Mouse (Mus musculus) intestine, embryonic 14.5 days (tissue): ENCODE results near the gene Prickle1. TPM values are rescaled to one million over a fixed set of nuclear protein-coding genes. Genes with fewer than 3 reads are reported as not detected.

ENCODE experiments used
- ATAC-seq: fragments of 200-750 bp; cut with Nextera tagmentation; replicated peaks from 2 replicates; pipeline ENCODE4 v1.8.0; 2017; ENCODE audit warnings: low read depth, moderate number of reproducible peaks, moderate TSS enrichment, moderate library complexity; ENCODE audit not compliant: low FRiP score, low TSS enrichment
- DNase-seq: peaks from one replicate; pipeline ENCODE4 v3.0.0-alpha.2; 2018; ENCODE audit warnings: low spot score
- H3K27ac ChIP-seq: fragments of 300-500 bp; sonication (generic); 2 replicates; pipeline ENCODE4 v1.5.1; 2014; ENCODE audit warnings: low read depth, mild to moderate bottlenecking, control low read depth
- H3K27me3 ChIP-seq: fragments of 300-500 bp; sonication (generic); replicated peaks from 2 replicates; pipeline ENCODE4 v1.6.1; 2014; ENCODE audit warnings: low read length, control low read depth; ENCODE audit not compliant: control insufficient read depth, insufficient read depth
- H3K36me3 ChIP-seq: fragments of 300-500 bp; sonication (generic); 2 replicates; pipeline ENCODE4 v1.6.1; 2014; ENCODE audit warnings: low read length, control low read depth; ENCODE audit not compliant: control insufficient read depth, insufficient read depth
- H3K4me1 ChIP-seq: fragments of 300-500 bp; sonication (generic); replicated peaks from 2 replicates; pipeline ENCODE4 v1.6.1; 2014; ENCODE audit warnings: low read length, control low read depth, mixed read lengths; ENCODE audit not compliant: control insufficient read depth, insufficient read depth
- H3K4me2 ChIP-seq: fragments of 300-500 bp; sonication (generic); 2 replicates; pipeline ENCODE4 v1.6.1; 2014; ENCODE audit warnings: low read length
- H3K4me3 ChIP-seq: fragments of 300-500 bp; sonication (generic); 2 replicates; pipeline ENCODE4 v1.5.1; 2014; ENCODE audit warnings: low read depth, low read length, control low read depth, mixed read lengths
- H3K9ac ChIP-seq: fragments of 300-500 bp; sonication (generic); 2 replicates; pipeline ENCODE4 v1.6.1; 2014; ENCODE audit warnings: mild to moderate bottlenecking, low read length
- H3K9me3 ChIP-seq: fragments of 300-500 bp; sonication (generic); 2 replicates; pipeline ENCODE4 v1.6.1; 2016; ENCODE audit warnings: low read length, control low read depth; ENCODE audit not compliant: control insufficient read depth
- WGBS: fragments of 180-500 bp; shearing (Covaris S2); extraction: QIAGEN DNeasy Blood & Tissue Kit; methylation state at CpG from one replicate; pipeline ENCODE4 v1.1.7; 2014; 5-methylcytosine and 5-hydroxymethylcytosine counted together
- polyA plus RNA-seq: library from polyadenylated mRNA; unstranded; fragments of >200 nt; fragmentation: Nextera tagmentation; extraction: Ambion mirVana; gene quantifications from 2 replicates; pipeline ENCODE4 v1.2.1, GENCODE M21; 2014

Gene Prickle1
- polyA plus RNA-seq, 1 experiment from 2014 or later = 31.0 TPM

GRCm38 (mm10) chr15:93529831-93530702 lies 65.6 kb downstream of the Prickle1 start:
- ATAC-seq (no peak), DNase-seq (no peak)
- H3K4me2 ChIP-seq = no peak overlapping the region
- 13% methylated on average over 12 of the region's 12 CpGs for WGBS
- H3K4me1 ChIP-seq = peaks cover 21% of the 10 kb centered on the region
- 0 out of 2 replicates have a peak overlapping the region, but pooled peaks have one; percentile 47 for H3K27ac ChIP-seq
- no peak overlapping the region for H3K4me3 ChIP-seq
- H3K9me3 ChIP-seq = no peaks in the 10 kb centered on the region
- H3K36me3 ChIP-seq = no peaks in the 10 kb centered on the region
- H3K27me3 ChIP-seq = no peaks in the 10 kb centered on the region
- H3K9ac ChIP-seq = no peak overlapping the region

- peaks cover 31% of the 10 kb centered on the region for H3K4me1 ChIP-seq
- WGBS = 72% methylated on average over 5 of the region's 5 CpGs
- ATAC-seq (no peak), DNase-seq (no peak)
- H3K36me3 ChIP-seq = no peaks in the 10 kb centered on the region
- H3K9me3 ChIP-seq = no peaks in the 10 kb centered on the region
- H3K9ac ChIP-seq = no peak overlapping the region
- no peaks in the 10 kb centered on the region for H3K27me3 ChIP-seq
- no peak overlapping the region for H3K27ac ChIP-seq
- H3K4me2 ChIP-seq = no peak overlapping the region
- H3K4me3 ChIP-seq = no peak overlapping the region
These were observed 70.3 kb downstream of the Prickle1 start for GRCm38 (mm10) chr15:93525305-93525917.

- DNase-seq (no peak), ATAC-seq (no peak)
- Histone ChIP-seq H3K27me3 (no peaks in the 10 kb centered on the region), H3K4me2 (no peak overlapping the region), H3K4me1 (peaks cover 44% of the 10 kb centered on the region), H3K27ac (no peak overlapping the region), H3K4me3 (no peak overlapping the region), H3K9ac (no peak overlapping the region), H3K9me3 (no peaks in the 10 kb centered on the region), H3K36me3 (no peaks in the 10 kb centered on the region)
- 45% methylated on average over 3 of the region's 3 CpGs for WGBS
These were observed 73.9 kb downstream of the Prickle1 start for GRCm38 (mm10) chr15:93521787-93522180.

GRCm38 (mm10) chr15:93521088-93521786 lies 74.5 kb downstream of the Prickle1 start:
- 66% methylated on average over 11 of the region's 11 CpGs for WGBS
- no peaks in the 10 kb centered on the region for H3K27me3 ChIP-seq
- no peaks in the 10 kb centered on the region for H3K9me3 ChIP-seq
- H3K9ac ChIP-seq = no peak overlapping the region
- H3K4me3 ChIP-seq = no peak overlapping the region
- ATAC-seq (no peak), DNase-seq (no peak)
- no peak overlapping the region for H3K4me2 ChIP-seq
- no peak overlapping the region for H3K27ac ChIP-seq
- H3K36me3 ChIP-seq = no peaks in the 10 kb centered on the region
- H3K4me1 ChIP-seq = peaks cover 44% of the 10 kb centered on the region

GRCm38 (mm10) chr15:93519836-93520826 lies 75.6 kb downstream of the Prickle1 start:
- Histone ChIP-seq H3K4me1 (peaks cover 48% of the 10 kb centered on the region), H3K27ac (peak overlapping the region; percentile 86), H3K27me3 (no peaks in the 10 kb centered on the region), H3K4me2 (peak overlapping the region; percentile 83), H3K9ac (peak overlapping the region; percentile 74), H3K4me3 (peak overlapping the region; percentile 76), H3K36me3 (no peaks in the 10 kb centered on the region), H3K9me3 (no peaks in the 10 kb centered on the region)
- ATAC-seq (no peak), DNase-seq (no peak)
- 10% methylated on average over 17 of the region's 17 CpGs for WGBS

GRCm38 (mm10) chr15:93518941-93519835 lies 76.5 kb downstream of the Prickle1 start:
- peak overlapping the region; percentile 76 for H3K4me3 ChIP-seq
- H3K36me3 ChIP-seq = no peaks in the 10 kb centered on the region
- ATAC-seq = peak; percentile 90
- peak; percentile 91 for DNase-seq
- peak overlapping the region; percentile 83 for H3K4me2 ChIP-seq
- H3K9ac ChIP-seq = peak overlapping the region; percentile 74
- H3K9me3 ChIP-seq = no peaks in the 10 kb centered on the region
- no peaks in the 10 kb centered on the region for H3K27me3 ChIP-seq
- peaks cover 58% of the 10 kb centered on the region for H3K4me1 ChIP-seq
- peak overlapping the region; percentile 86 for H3K27ac ChIP-seq
- 0% methylated on average over 82 of the region's 85 CpGs for WGBS

- Histone ChIP-seq H3K27ac (peak overlapping the region; percentile 86), H3K9me3 (no peaks in the 10 kb centered on the region), H3K4me3 (peak overlapping the region; percentile 76), H3K4me2 (peak overlapping the region; percentile 83), H3K9ac (peak overlapping the region; percentile 74), H3K4me1 (peaks cover 58% of the 10 kb centered on the region), H3K36me3 (no peaks in the 10 kb centered on the region), H3K27me3 (no peaks in the 10 kb centered on the region)
- ATAC-seq (no peak), DNase-seq (no peak)
- 3% methylated on average over 23 of the region's 23 CpGs for WGBS
These were observed 77.4 kb downstream of the Prickle1 start for GRCm38 (mm10) chr15:93518143-93518902.
